Mouse (Mus musculus): ENCODE data around the gene Pitx1.

The Pitx1 gene

GRCm38 (mm10) chr13:55836142-55836625, at the start of gene Pitx1:
TSS of gene Pitx1 (minus strand) at chr13:55836192.
- DNase-seq (ENCODE audit: low read depth, low spot score), result no peak

- no peak for DNase-seq (ENCODE audit: low read depth, low spot score)
Observed at GRCm38 (mm10) chr13:55881431-55882202, 45.6 kb upstream of the Pitx1 start.

- DNase-seq (ENCODE audit: low read depth, low spot score), result no peak
Observed at GRCm38 (mm10) chr13:55878353-55878752, 42.4 kb upstream of the Pitx1 start.

GRCm38 (mm10) chr13:55871410-55871809, 35.4 kb upstream of the Pitx1 start:
- no peak for DNase-seq (ENCODE audit: low read depth, low spot score)

GRCm38 (mm10) chr13:55870001-55870400, 34.0 kb upstream of the Pitx1 start:
- peak; percentile 9 for DNase-seq (ENCODE audit: low read depth, low spot score)

- DNase-seq (ENCODE audit: low read depth, low spot score), result peak; percentile 69
Observed at GRCm38 (mm10) chr13:55867540-55868103, 31.6 kb upstream of the Pitx1 start.

GRCm38 (mm10) chr13:55860483-55860882, 24.5 kb upstream of the Pitx1 start:
- no peak for DNase-seq (ENCODE audit: low read depth, low spot score)

GRCm38 (mm10) chr13:55858463-55858862, 22.5 kb upstream of the Pitx1 start:
- DNase-seq (ENCODE audit: low read depth, low spot score), result no peak

GRCm38 (mm10) chr13:55855793-55856192, 19.8 kb upstream of the Pitx1 start:
- no peak for DNase-seq (ENCODE audit: low read depth, low spot score)

GRCm38 (mm10) chr13:55852205-55852604, 16.2 kb upstream of the Pitx1 start:
- peak; percentile 11 for DNase-seq (ENCODE audit: low read depth, low spot score)

GRCm38 (mm10) chr13:55850726-55851125, 14.7 kb upstream of the Pitx1 start:
- no peak for DNase-seq (ENCODE audit: low read depth, low spot score)

GRCm38 (mm10) chr13:55848604-55849190, 12.7 kb upstream of the Pitx1 start:
- DNase-seq (ENCODE audit: low read depth, low spot score), result no peak

- peak; percentile 59 for DNase-seq (ENCODE audit: low read depth, low spot score)
Observed at GRCm38 (mm10) chr13:55847805-55848204, 11.8 kb upstream of the Pitx1 start.

GRCm38 (mm10) chr13:55843700-55844099, 7.7 kb upstream of the Pitx1 start:
- peak; percentile 52 for DNase-seq (ENCODE audit: low read depth, low spot score)

- DNase-seq (ENCODE audit: low read depth, low spot score), result no peak
Observed at GRCm38 (mm10) chr13:55840223-55840622, 4.2 kb upstream of the Pitx1 start.

GRCm38 (mm10) chr13:55836786-55837780, 1.1 kb upstream of the Pitx1 start:
- DNase-seq (ENCODE audit: low read depth, low spot score), result no peak

GRCm38 (mm10) chr13:55835548-55836097, 369 bp downstream of the Pitx1 start:
- no peak for DNase-seq (ENCODE audit: low read depth, low spot score)

- no peak for DNase-seq (ENCODE audit: low read depth, low spot score)
Observed at GRCm38 (mm10) chr13:55834667-55835066, 1.3 kb downstream of the Pitx1 start.

GRCm38 (mm10) chr13:55833921-55834320, 2.1 kb downstream of the Pitx1 start:
- DNase-seq (ENCODE audit: low read depth, low spot score), result no peak

- DNase-seq (ENCODE audit: low read depth, low spot score), result no peak
Observed at GRCm38 (mm10) chr13:55832602-55833001, 3.4 kb downstream of the Pitx1 start.

GRCm38 (mm10) chr13:55831722-55832160, 4.3 kb downstream of the Pitx1 start:
- DNase-seq (ENCODE audit: low read depth, low spot score), result no peak
